Mouse (Mus musculus) thymus, adult 2 months (tissue): ENCODE results near the gene Epm2aip1.

Experiments used
- CTCF ChIP-seq: fragments of 200-500 bp; IDR thresholded peaks from 2 replicates; pipeline ENCODE4 v1.5.1; 2012; ENCODE audit warnings: mild to moderate bottlenecking, control low read depth, low read length, moderate library complexity, borderline replicate concordance; ENCODE audit not compliant: control insufficient read depth, poor library complexity, insufficient read depth; ENCODE audit errors: extremely low read depth
- POLR2A ChIP-seq: fragments of 200-500 bp; IDR thresholded peaks from 2 replicates; pipeline ENCODE4 v1.6.1; 2012; ENCODE audit warnings: mild to moderate bottlenecking, low read length, control low read depth, moderate library complexity; ENCODE audit not compliant: control insufficient read depth, poor library complexity, insufficient read depth; ENCODE audit errors: extremely low read depth

DNA sequence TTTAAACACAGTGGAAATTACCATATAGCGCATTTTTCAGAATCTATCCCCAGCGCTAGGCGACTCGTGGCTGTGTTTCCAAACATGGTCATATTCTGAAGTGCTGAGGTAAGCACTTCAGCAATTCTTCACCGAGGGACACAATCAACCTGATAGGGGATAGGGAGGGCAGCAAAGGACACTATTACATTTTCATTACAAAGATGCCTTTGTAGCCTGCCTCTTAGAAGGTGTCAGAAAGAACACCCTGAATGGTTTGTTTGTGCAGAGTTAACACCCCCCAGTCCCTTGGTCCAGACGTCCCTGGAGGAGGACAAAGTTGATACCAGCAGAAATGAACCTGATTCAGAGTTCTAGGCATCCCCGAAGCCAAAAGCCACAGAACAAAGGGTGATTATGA lies 24.7 kb downstream of the Epm2aip1 start:
- TF ChIP-seq POLR2A (no peak), CTCF (no peak)
